Comparison of ENCODE assay signal across 8 mouse cellular contexts in the genomic region with DNA sequence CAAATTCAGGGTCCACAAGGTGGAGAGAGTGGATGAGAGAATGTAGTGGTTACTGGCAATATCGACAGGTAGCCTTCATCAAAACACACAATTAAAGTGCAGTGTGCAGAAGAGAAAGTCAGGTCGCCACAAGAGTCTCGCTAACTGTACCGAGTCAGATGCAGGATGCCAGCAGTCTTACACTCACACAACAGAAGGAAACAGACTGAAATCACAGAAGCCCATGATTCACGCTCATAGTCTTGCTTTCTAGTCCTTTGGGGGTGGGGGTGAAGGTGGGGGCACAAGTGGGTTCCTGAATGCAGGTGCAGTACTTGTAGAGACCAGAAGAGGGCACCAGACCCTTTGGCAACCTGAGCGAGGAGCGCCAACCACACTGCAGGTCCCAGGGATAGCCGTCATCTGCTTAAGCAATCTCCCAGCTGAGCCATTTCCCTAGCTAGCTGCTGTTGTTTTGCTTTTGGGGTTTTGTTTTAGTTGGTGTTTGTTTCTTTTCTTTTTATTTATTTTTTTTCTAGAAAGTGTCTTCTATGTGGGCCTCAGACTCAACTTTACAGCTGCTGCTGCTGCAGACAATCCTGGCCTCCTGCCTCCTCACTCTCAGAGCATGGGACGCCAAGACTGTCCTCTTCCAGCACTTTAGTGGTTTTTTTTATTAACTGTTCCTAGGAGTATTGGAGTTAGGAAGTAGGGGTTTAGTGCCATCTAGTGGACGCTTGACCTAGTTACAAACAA.
DNase-seq lines count a peak whose midpoint lies in the region; ATAC-seq and TF ChIP-seq lines count a peak whose summit lies in the region.

No protein-coding gene starts in this region.

- peak; percentile 79 for ATAC-seq in forebrain, embryonic 13.5 days
- peak; percentile 86 for ATAC-seq in liver, postnatal 0 days
- ATAC-seq in neural tube, embryonic 14.5 days (ENCODE audit: low read depth), result peak; percentile 84

- H3K4me1 ChIP-seq in forebrain, embryonic 13.5 days, result peaks cover 10% of the 10 kb centered on the region
- 0 out of 2 replicates have a peak, but pooled peaks cover 3% of the 10 kb centered on the region for H3K4me1 ChIP-seq in liver, postnatal 0 days (ENCODE audit: insufficient read depth)
- peaks cover 7% of the 10 kb centered on the region; the same call in 1 of the 2 replicates for H3K4me1 ChIP-seq in neural tube, embryonic 14.5 days (ENCODE audit: control insufficient read depth, insufficient read depth, low read length)

- no peak for TF ChIP-seq EP300 in liver, postnatal 0 days (IDR thresholded peaks at IDR 0.05; ENCODE audit: low read depth)

- H3K36me3 ChIP-seq in forebrain, embryonic 13.5 days (ENCODE audit: poor library complexity, severe bottlenecking), result no peaks in the 10 kb centered on the region
- H3K36me3 ChIP-seq in liver, postnatal 0 days (replicated peaks; ENCODE audit: insufficient read depth, low read length), result peaks cover 14% of the 10 kb centered on the region
- no peaks in the 10 kb centered on the region for H3K36me3 ChIP-seq in neural tube, embryonic 14.5 days (ENCODE audit: control insufficient read depth, insufficient read depth, low read length)

- DNase-seq in ES-CJ7 (ENCODE audit: low read depth, low spot score), result peak; percentile 87
- peak; percentile 78 for DNase-seq in c-Kit-positive CD71-positive TER-119-positive erythroid progenitor cells, embryonic 14.5 days (ENCODE audit: low spot score)
- peak; percentile 84 to 89 for DNase-seq in heart, postnatal 10 days
- DNase-seq in large intestine, adult 2 months (ENCODE audit: low read depth, low spot score), result peak; percentile 42
- DNase-seq in liver, postnatal 0 days, result peak; percentile 86
- DNase-seq in testis, postnatal 10 days (ENCODE audit: low spot score), result peak; percentile 87

- TF ChIP-seq CTCF in liver, postnatal 0 days (IDR thresholded peaks at IDR 0.05; ENCODE audit: low read depth), result peak; percentile 94

- no peak overlapping the region for H3K4me3 ChIP-seq in forebrain, embryonic 13.5 days
- H3K4me3 ChIP-seq in liver, postnatal 0 days (ENCODE audit: low read depth, low read length), result no peak overlapping the region
- H3K4me3 ChIP-seq in neural tube, embryonic 14.5 days (ENCODE audit: low read depth, low read length), result no peak overlapping the region

- intact Hi-C loops in heart, postnatal 10 days (cut with DNase I), result loop anchor here (2.0 to 10.0 kb wide), 4 partner anchors 93 to 578 kb away; a partner anchor contains a TSS

- H3K9ac ChIP-seq in forebrain, embryonic 13.5 days, result no peak overlapping the region
- no peak overlapping the region for H3K9ac ChIP-seq in liver, postnatal 0 days (replicated peaks)
- no peak overlapping the region for H3K9ac ChIP-seq in neural tube, embryonic 14.5 days (replicated peaks; ENCODE audit: low read depth, low read length)

- H3K27ac ChIP-seq in forebrain, embryonic 13.5 days, result peak overlapping the region; percentile 5
- H3K27ac ChIP-seq in liver, postnatal 0 days (ENCODE audit: low read depth), result peak overlapping the region; percentile 64
- H3K27ac ChIP-seq in neural tube, embryonic 14.5 days (ENCODE audit: low read depth, low read length), result 0 out of 2 replicates have a peak overlapping the region, but pooled peaks have one; percentile 16

- peak overlapping the region; percentile 42 for H3K4me2 ChIP-seq in forebrain, embryonic 13.5 days
- peak overlapping the region; percentile 54 for H3K4me2 ChIP-seq in liver, postnatal 0 days (ENCODE audit: low read depth, low read length)
- peak overlapping the region; percentile 20; the same call in 1 of the 2 replicates for H3K4me2 ChIP-seq in neural tube, embryonic 14.5 days (ENCODE audit: low read depth, low read length)

- no peaks in the 10 kb centered on the region for H3K9me3 ChIP-seq in forebrain, embryonic 13.5 days (replicated peaks)
- no peaks in the 10 kb centered on the region for H3K9me3 ChIP-seq in liver, postnatal 0 days (ENCODE audit: low read length)
- H3K9me3 ChIP-seq in neural tube, embryonic 14.5 days (ENCODE audit: control insufficient read depth, low read length), result no peaks in the 10 kb centered on the region

- H3K27me3 ChIP-seq in forebrain, embryonic 13.5 days, result no peaks in the 10 kb centered on the region
- no peaks in the 10 kb centered on the region for H3K27me3 ChIP-seq in liver, postnatal 0 days (ENCODE audit: insufficient read depth, low read length)
- H3K27me3 ChIP-seq in neural tube, embryonic 14.5 days (ENCODE audit: control insufficient read depth, insufficient read depth, low read length), result no peaks in the 10 kb centered on the region

- WGBS in forebrain, embryonic 13.5 days, result 22% methylated on average over 10 of the region's 10 CpGs
- 23% methylated on average over 10 of the region's 10 CpGs for WGBS in large intestine, adult 2 months
- 24% methylated on average over 10 of the region's 10 CpGs for WGBS in liver, postnatal 0 days (ENCODE audit: insufficient replicate concordance)
- 23% methylated on average over 10 of the region's 10 CpGs for WGBS in neural tube, embryonic 14.5 days

Comparison
In these comparisons a context has a peak if more than half of its experiments do, and no peak if none do; other contexts are left out.
1. H3K27ac ChIP-seq: peak in every context shown above with its lines; median percentile 64 in liver, postnatal 0 days; 16 in neural tube, embryonic 14.5 days; 5 in forebrain, embryonic 13.5 days.